Mouse (Mus musculus): ENCODE measurements around the gene Clps. TPM values are rescaled to one million over a fixed set of nuclear protein-coding genes. Genes with fewer than 3 reads are reported as not detected.

The Clps gene
- polyA plus RNA-seq, 1 experiment from 2014 or later = 3.5 TPM

- peaks cover 28% of the 10 kb centered on the region for H3K4me1 ChIP-seq (replicated peaks; ENCODE audit: control insufficient read depth, insufficient read depth, low read length)
- peaks cover 18% of the 10 kb centered on the region for H3K27me3 ChIP-seq (replicated peaks; ENCODE audit: control insufficient read depth, insufficient read depth, low read length)
- no peak overlapping the region for H3K4me2 ChIP-seq
- DNase-seq (ENCODE audit: low spot score) (no peak), ATAC-seq (replicated peaks; ENCODE audit: low FRiP score) (no peak)
- 49% methylated on average over 6 of the region's 6 CpGs for WGBS
- peak overlapping the region; percentile 30 for H3K27ac ChIP-seq (ENCODE audit: low read depth, low read length)
- H3K9me3 ChIP-seq (ENCODE audit: control insufficient read depth, low read length) = no peaks in the 10 kb centered on the region
- H3K36me3 ChIP-seq (ENCODE audit: control insufficient read depth, insufficient read depth, low read length) = no peaks in the 10 kb centered on the region
- H3K4me3 ChIP-seq (ENCODE audit: low read depth, low read length) = no peak overlapping the region
- H3K9ac ChIP-seq (ENCODE audit: low read depth, low read length) = no peak overlapping the region
Measured at GRCm38 (mm10) chr17:28512696-28513095, 47.9 kb downstream of the Clps start.

GRCm38 (mm10) chr17:28511616-28512541, 48.7 kb downstream of the Clps start:
- no peaks in the 10 kb centered on the region for H3K9me3 ChIP-seq (ENCODE audit: control insufficient read depth, low read length)
- DNase-seq (ENCODE audit: low spot score) = no peak
- H3K9ac ChIP-seq (ENCODE audit: low read depth, low read length) = no peak overlapping the region
- no peak overlapping the region for H3K4me3 ChIP-seq (ENCODE audit: low read depth, low read length)
- 26% methylated on average over 9 of the region's 9 CpGs for WGBS
- no peaks in the 10 kb centered on the region for H3K36me3 ChIP-seq (ENCODE audit: control insufficient read depth, insufficient read depth, low read length)
- no peak overlapping the region; the same call in 1 of the 2 replicates for H3K27ac ChIP-seq (ENCODE audit: low read depth, low read length)
- peaks cover 11% of the 10 kb centered on the region for H3K27me3 ChIP-seq (replicated peaks; ENCODE audit: control insufficient read depth, insufficient read depth, low read length)
- no peak for ATAC-seq (replicated peaks; ENCODE audit: low FRiP score)
- H3K4me1 ChIP-seq (replicated peaks; ENCODE audit: control insufficient read depth, insufficient read depth, low read length) = peaks cover 31% of the 10 kb centered on the region
- H3K4me2 ChIP-seq = no peak overlapping the region

GRCm38 (mm10) chr17:28510445-28511342, 49.9 kb downstream of the Clps start:
- no peaks in the 10 kb centered on the region for H3K36me3 ChIP-seq (ENCODE audit: control insufficient read depth, insufficient read depth, low read length)
- 5% methylated on average over 28 of the region's 28 CpGs for WGBS
- ATAC-seq (replicated peaks; ENCODE audit: low FRiP score) = no peak
- H3K4me1 ChIP-seq (replicated peaks; ENCODE audit: control insufficient read depth, insufficient read depth, low read length) = peaks cover 27% of the 10 kb centered on the region
- H3K4me3 ChIP-seq (ENCODE audit: low read depth, low read length) = no peak overlapping the region; the same call in 1 of the 2 replicates
- peaks cover 11% of the 10 kb centered on the region for H3K27me3 ChIP-seq (replicated peaks; ENCODE audit: control insufficient read depth, insufficient read depth, low read length)
- H3K4me2 ChIP-seq = peak overlapping the region; percentile 52
- no peak overlapping the region for H3K27ac ChIP-seq (ENCODE audit: low read depth, low read length)
- no peak for DNase-seq (ENCODE audit: low spot score)
- no peaks in the 10 kb centered on the region for H3K9me3 ChIP-seq (ENCODE audit: control insufficient read depth, low read length)
- H3K9ac ChIP-seq (ENCODE audit: low read depth, low read length) = peak overlapping the region; percentile 35; the same call in 1 of the 2 replicates

Small RNA genes within 50 kb of the gene (microRNA-seq; reads per million reads assigned to microRNA genes)
- not detected for gene Gm25195 (ENCODE audit: borderline number of aligned reads)
- not detected for gene Mir6969 (ENCODE audit: borderline number of aligned reads)

Other genes with a start within 250 kb of the Clps start
- 30.2 and 31.1 TPM in 2 replicates for gene Fance, start 247.2 kb downstream of the Clps start, polyA plus RNA-seq (2014; fragmentation: Nextera tagmentation; extraction: Ambion mirVana)
- 683 and 733 TPM in 2 replicates for gene Rpl10a, start 232.3 kb downstream of the Clps start, polyA plus RNA-seq (2014; fragmentation: Nextera tagmentation; extraction: Ambion mirVana)
- gene Tead3, start 209.9 kb downstream of the Clps start, polyA plus RNA-seq (2014; fragmentation: Nextera tagmentation; extraction: Ambion mirVana) = 4.3 and 4.6 TPM in 2 replicates
- gene Tulp1, start 195.5 kb downstream of the Clps start, polyA plus RNA-seq (2014; fragmentation: Nextera tagmentation; extraction: Ambion mirVana) = 2.8 and 3.3 TPM in 2 replicates
- 8.8 and 10.1 TPM in 2 replicates for gene Fkbp5, start 43.2 kb downstream of the Clps start, polyA plus RNA-seq (2014; fragmentation: Nextera tagmentation; extraction: Ambion mirVana)
- not detected in 2 replicates for gene Armc12, start 30.0 kb downstream of the Clps start, polyA plus RNA-seq (2014; fragmentation: Nextera tagmentation; extraction: Ambion mirVana)
- gene Clpsl2, start 11.4 kb downstream of the Clps start, polyA plus RNA-seq (2014; fragmentation: Nextera tagmentation; extraction: Ambion mirVana) = not detected in 2 replicates
- gene Lhfpl5, start 14.9 kb upstream of the Clps start, polyA plus RNA-seq (2014; fragmentation: Nextera tagmentation; extraction: Ambion mirVana) = 0.27 and 0.33 TPM in 2 replicates
- 92.7 and 99.8 TPM in 2 replicates for gene Srpk1, start 61.9 kb upstream of the Clps start, polyA plus RNA-seq (2014; fragmentation: Nextera tagmentation; extraction: Ambion mirVana)
- 0.34 and 0.75 TPM in 2 replicates for gene Slc26a8, start 129.5 kb upstream of the Clps start, polyA plus RNA-seq (2014; fragmentation: Nextera tagmentation; extraction: Ambion mirVana)
- 58.5 and 64.6 TPM in 2 replicates for gene Mapk14, start 130.6 kb upstream of the Clps start, polyA plus RNA-seq (2014; fragmentation: Nextera tagmentation; extraction: Ambion mirVana)
- gene AC170998.1, start 165.3 kb upstream of the Clps start, polyA plus RNA-seq (2014; fragmentation: Nextera tagmentation; extraction: Ambion mirVana) = 0.84 and 3.6 TPM in 2 replicates
- 5.0 and 5.5 TPM in 2 replicates for gene Mapk13, start 208.5 kb upstream of the Clps start, polyA plus RNA-seq (2014; fragmentation: Nextera tagmentation; extraction: Ambion mirVana)
- gene Brpf3, start 240.3 kb upstream of the Clps start, polyA plus RNA-seq (2014; fragmentation: Nextera tagmentation; extraction: Ambion mirVana) = 29.3 and 34.8 TPM in 2 replicates

Data from liver, embryonic 11.5 days (tissue).